Mouse (Mus musculus): Measurements from ENCODE around the gene Gng13. TPM values are rescaled to one million over a fixed set of nuclear protein-coding genes. Genes with fewer than 3 reads are reported as not detected.

Gene Gng13
- polyA plus RNA-seq, 1 experiment from 2014 or later = 0.95 TPM

DNA sequence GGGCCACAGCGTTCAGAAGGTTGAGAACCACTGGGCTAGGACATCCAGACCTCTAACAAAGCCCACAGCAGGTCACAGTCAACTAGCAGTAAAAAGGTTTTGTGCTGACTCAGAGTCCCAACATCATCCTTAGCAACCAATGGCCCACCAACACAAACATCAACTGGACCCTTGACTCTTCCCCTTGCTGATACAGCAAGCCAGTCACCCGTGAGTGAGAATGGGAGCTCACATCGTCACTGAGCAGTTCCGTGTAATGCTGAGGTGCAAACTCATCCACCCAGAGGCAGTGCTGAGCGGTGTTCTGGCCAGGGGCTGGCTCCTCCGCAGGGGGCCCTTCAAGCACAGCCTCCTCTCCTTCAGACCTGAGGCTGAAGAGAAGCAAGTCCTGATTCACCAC is 8.3 kb downstream of the Gng13 start:
- Histone ChIP-seq H3K9me3 (ENCODE audit: control insufficient read depth) (no peaks in the 10 kb centered on the region), H3K4me3 (ENCODE audit: low read depth, low read length) (no peak overlapping the region), H3K4me1 (replicated peaks; ENCODE audit: control insufficient read depth, insufficient read depth, low read length) (peaks cover 4% of the 10 kb centered on the region; the same call in 1 of the 2 replicates), H3K4me2 (replicated peaks; ENCODE audit: low read depth) (no peak overlapping the region), H3K9ac (ENCODE audit: low read depth, low read length) (no peak overlapping the region), H3K27ac (ENCODE audit: low read depth, low read length) (no peak overlapping the region), H3K36me3 (ENCODE audit: control insufficient read depth, insufficient read depth) (peaks cover 24% of the 10 kb centered on the region; the same call in 1 of the 2 replicates), H3K27me3 (replicated peaks; ENCODE audit: control insufficient read depth, insufficient read depth, low read length) (no peaks in the 10 kb centered on the region)
- no peak for TF ChIP-seq CTCF (IDR thresholded peaks at IDR 0.05; ENCODE audit: low read depth)
- no peak for ATAC-seq
- 86% methylated on average over 6 of the region's 6 CpGs for WGBS

DNA sequence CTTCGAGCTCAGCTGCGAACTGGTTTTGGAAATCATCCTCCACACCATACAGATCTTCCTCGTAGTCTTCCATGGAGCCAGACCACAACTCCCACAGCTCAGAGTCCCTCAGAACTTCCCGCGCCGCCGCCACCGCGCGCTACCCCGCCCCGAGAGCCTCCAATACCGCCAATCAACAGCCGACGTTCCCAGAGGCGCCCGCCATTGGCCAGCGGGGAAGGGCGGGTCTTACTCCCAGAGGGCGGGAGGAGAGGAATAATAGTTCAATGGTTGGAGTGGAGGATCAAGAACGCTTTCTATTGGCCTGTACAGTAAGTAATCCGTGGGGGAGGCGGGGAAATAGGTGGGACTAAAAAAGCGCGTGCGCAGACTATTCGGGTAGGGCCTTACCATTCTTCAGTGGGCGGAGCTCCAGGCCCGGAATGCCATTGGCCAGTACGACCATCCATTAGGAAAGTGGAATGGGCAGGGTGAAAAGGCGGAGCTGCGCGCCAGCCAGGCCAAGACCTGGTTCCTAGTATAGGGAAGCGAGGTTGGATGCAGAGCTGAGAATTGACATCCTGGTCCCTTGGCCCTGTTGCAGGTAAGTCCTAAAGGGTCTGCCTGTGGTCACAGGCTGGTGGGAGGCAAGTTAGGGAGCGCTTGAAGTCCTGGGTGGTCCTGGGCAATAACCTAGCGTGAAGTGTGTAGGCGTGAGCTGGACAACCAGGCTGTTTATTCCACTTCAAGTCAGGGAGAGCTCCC is 10.5 kb downstream of the Gng13 start, which contains the start of the genes Chtf18 and Rpusd1:
Gene Chtf18, minus strand, starts transcription at position 155 of the 744 bp plus-strand sequence.
Gene Rpusd1, plus strand, starts transcription at position 406 of the 744 bp plus-strand sequence.
- peak within 1 kb of the TSS; percentile 72 for H3K9ac ChIP-seq (ENCODE audit: low read depth, low read length)
- TF ChIP-seq CTCF (IDR thresholded peaks at IDR 0.05; ENCODE audit: low read depth) = no peak
- no peak within 1 kb of the TSS for H3K27ac ChIP-seq (ENCODE audit: low read depth, low read length)
- peaks cover 8% of the 10 kb centered on the region; the same call in 1 of the 2 replicates for H3K36me3 ChIP-seq (ENCODE audit: control insufficient read depth, insufficient read depth)
- no peaks in the 10 kb centered on the region for H3K9me3 ChIP-seq (ENCODE audit: control insufficient read depth)
- no peaks in the 10 kb centered on the region for H3K27me3 ChIP-seq (replicated peaks; ENCODE audit: control insufficient read depth, insufficient read depth, low read length)
- WGBS = under 1% methylated on average over 37 of the region's 37 CpGs
- peak within 1 kb of the TSS; percentile 59 for H3K4me3 ChIP-seq (ENCODE audit: low read depth, low read length)
- peak within 1 kb of the TSS; percentile 93 for H3K4me2 ChIP-seq (replicated peaks; ENCODE audit: low read depth)
- peaks cover 4% of the 10 kb centered on the region; the same call in 1 of the 2 replicates for H3K4me1 ChIP-seq (replicated peaks; ENCODE audit: control insufficient read depth, insufficient read depth, low read length)
- peak; percentile 98 for ATAC-seq

DNA sequence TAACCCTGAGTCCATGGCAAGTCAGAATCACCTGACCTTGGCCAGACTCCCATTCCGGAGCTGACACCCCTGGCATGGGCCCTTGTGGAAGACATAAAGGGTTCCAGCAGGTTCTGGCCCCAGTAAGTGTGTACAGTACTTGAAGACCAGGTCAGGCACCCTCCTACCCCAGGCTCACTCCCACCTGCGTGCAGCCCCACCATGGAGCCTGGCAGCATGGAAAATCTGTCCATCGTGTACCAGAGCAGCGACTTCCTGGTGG is 11.0 kb downstream of the Gng13 start:
- ATAC-seq = no peak
- peaks cover 4% of the 10 kb centered on the region; the same call in 1 of the 2 replicates for H3K4me1 ChIP-seq (replicated peaks; ENCODE audit: control insufficient read depth, insufficient read depth, low read length)
- TF ChIP-seq CTCF (IDR thresholded peaks at IDR 0.05; ENCODE audit: low read depth) = no peak
- H3K9me3 ChIP-seq (ENCODE audit: control insufficient read depth) = no peaks in the 10 kb centered on the region
- peaks cover 3% of the 10 kb centered on the region; the same call in 1 of the 2 replicates for H3K36me3 ChIP-seq (ENCODE audit: control insufficient read depth, insufficient read depth)
- H3K9ac ChIP-seq (ENCODE audit: low read depth, low read length) = peak overlapping the region; percentile 72
- H3K27ac ChIP-seq (ENCODE audit: low read depth, low read length) = no peak overlapping the region
- 12% methylated on average over 4 of the region's 4 CpGs for WGBS
- no peaks in the 10 kb centered on the region for H3K27me3 ChIP-seq (replicated peaks; ENCODE audit: control insufficient read depth, insufficient read depth, low read length)
- peak overlapping the region; percentile 59 for H3K4me3 ChIP-seq (ENCODE audit: low read depth, low read length)
- peak overlapping the region; percentile 89 for H3K4me2 ChIP-seq (replicated peaks; ENCODE audit: low read depth)

DNA sequence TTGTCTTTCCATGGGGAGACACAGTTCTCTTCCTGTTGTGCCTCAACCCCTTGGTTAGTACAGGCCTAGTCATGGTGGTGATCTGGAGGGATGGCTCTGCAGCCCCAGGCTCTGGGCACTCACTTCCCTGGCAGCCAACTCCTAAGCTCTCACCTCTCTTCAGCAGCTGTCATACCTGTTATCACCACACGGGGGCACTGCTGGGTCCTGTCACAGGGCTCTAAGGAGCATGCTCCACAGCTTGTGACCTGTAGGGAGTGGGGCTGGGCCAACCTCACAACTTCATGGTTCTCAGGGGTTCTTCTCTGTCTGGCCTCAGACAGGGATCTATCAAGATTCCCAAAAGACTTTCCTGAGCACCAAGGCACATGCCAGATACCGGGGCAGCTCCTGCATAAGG is 15.1 kb downstream of the Gng13 start:
- H3K4me2 ChIP-seq (replicated peaks; ENCODE audit: low read depth) = no peak overlapping the region
- H3K9me3 ChIP-seq (ENCODE audit: control insufficient read depth) = no peaks in the 10 kb centered on the region
- H3K27ac ChIP-seq (ENCODE audit: low read depth, low read length) = no peak overlapping the region
- TF ChIP-seq CTCF (IDR thresholded peaks at IDR 0.05; ENCODE audit: low read depth) = peak; percentile 97
- no peaks in the 10 kb centered on the region for H3K27me3 ChIP-seq (replicated peaks; ENCODE audit: control insufficient read depth, insufficient read depth, low read length)
- no peaks in the 10 kb centered on the region; the same call in 1 of the 2 replicates for H3K36me3 ChIP-seq (ENCODE audit: control insufficient read depth, insufficient read depth)
- H3K4me3 ChIP-seq (ENCODE audit: low read depth, low read length) = no peak overlapping the region
- WGBS = 11% methylated on average over 2 of the region's 2 CpGs
- H3K4me1 ChIP-seq (replicated peaks; ENCODE audit: control insufficient read depth, insufficient read depth, low read length) = 0 out of 2 replicates have a peak, but pooled peaks cover 4% of the 10 kb centered on the region
- ATAC-seq = no peak
- H3K9ac ChIP-seq (ENCODE audit: low read depth, low read length) = no peak overlapping the region

DNA sequence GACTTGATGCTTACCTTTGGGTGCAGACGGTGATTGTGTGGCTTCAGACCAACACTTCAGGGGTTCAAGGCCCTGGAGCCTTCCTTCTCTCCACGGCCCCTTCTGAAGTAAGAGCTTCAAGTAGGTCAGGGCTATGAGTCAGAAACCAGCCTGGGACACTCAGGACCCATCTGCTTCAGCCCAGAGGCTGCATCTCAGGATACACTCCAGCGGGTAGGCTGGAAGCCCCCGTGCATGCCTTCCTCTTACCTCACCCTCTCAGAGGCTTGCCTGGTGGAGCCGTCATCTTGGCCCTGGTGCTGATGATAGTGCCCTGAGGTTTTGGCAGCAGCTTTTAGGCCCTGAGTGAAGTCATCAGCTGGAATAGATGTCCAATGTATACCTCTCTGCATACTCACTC is 18.3 kb downstream of the Gng13 start:
- Histone ChIP-seq H3K36me3 (ENCODE audit: control insufficient read depth, insufficient read depth) (no peaks in the 10 kb centered on the region; the same call in 1 of the 2 replicates), H3K27ac (ENCODE audit: low read depth, low read length) (no peak overlapping the region), H3K27me3 (replicated peaks; ENCODE audit: control insufficient read depth, insufficient read depth, low read length) (no peaks in the 10 kb centered on the region), H3K4me2 (replicated peaks; ENCODE audit: low read depth) (no peak overlapping the region), H3K4me3 (ENCODE audit: low read depth, low read length) (no peak overlapping the region), H3K4me1 (replicated peaks; ENCODE audit: control insufficient read depth, insufficient read depth, low read length) (no peaks in the 10 kb centered on the region), H3K9ac (ENCODE audit: low read depth, low read length) (no peak overlapping the region), H3K9me3 (ENCODE audit: control insufficient read depth) (no peaks in the 10 kb centered on the region)
- no peak for TF ChIP-seq CTCF (IDR thresholded peaks at IDR 0.05; ENCODE audit: low read depth)
- WGBS = 85% methylated on average over 5 of the region's 5 CpGs
- ATAC-seq = no peak

DNA sequence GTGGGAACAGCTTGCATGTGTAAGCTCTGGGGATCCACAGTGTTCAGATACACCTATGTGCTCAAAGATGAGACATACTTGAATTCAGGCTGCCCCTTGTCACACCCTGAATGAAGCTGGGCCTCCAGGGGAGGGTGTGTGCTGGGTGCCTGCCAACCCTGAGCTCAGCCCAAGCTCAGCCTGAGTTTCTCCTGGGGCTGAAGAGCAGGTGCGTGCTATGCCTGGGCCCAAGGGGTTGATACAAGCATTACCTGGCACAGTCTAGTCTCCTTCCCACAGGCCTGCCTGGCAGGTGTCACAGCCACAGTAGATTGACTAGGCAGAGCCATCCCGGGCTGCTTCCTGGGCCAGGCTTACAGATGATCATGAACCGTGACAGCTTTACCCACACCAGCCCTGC is 18.8 kb downstream of the Gng13 start, which contains the start of gene Mslnl:
Gene Mslnl, plus strand, starts transcription at position 298 of the 400 bp plus-strand sequence.
- H3K36me3 ChIP-seq (ENCODE audit: control insufficient read depth, insufficient read depth) = no peaks in the 10 kb centered on the region; the same call in 1 of the 2 replicates

More for the DNA sequence above, 18.8 kb downstream of the Gng13 start, which contains the start of gene Mslnl:
- WGBS = 75% methylated on average over 3 of the region's 3 CpGs
- Histone ChIP-seq H3K4me3 (ENCODE audit: low read depth, low read length) (no peak within 1 kb of the TSS), H3K4me1 (replicated peaks; ENCODE audit: control insufficient read depth, insufficient read depth, low read length) (no peaks in the 10 kb centered on the region), H3K27ac (ENCODE audit: low read depth, low read length) (no peak within 1 kb of the TSS), H3K9ac (ENCODE audit: low read depth, low read length) (no peak within 1 kb of the TSS; the same call in 1 of the 2 replicates), H3K27me3 (replicated peaks; ENCODE audit: control insufficient read depth, insufficient read depth, low read length) (no peaks in the 10 kb centered on the region), H3K4me2 (replicated peaks; ENCODE audit: low read depth) (no peak within 1 kb of the TSS), H3K9me3 (ENCODE audit: control insufficient read depth) (no peaks in the 10 kb centered on the region)
- ATAC-seq = no peak
- TF ChIP-seq CTCF (IDR thresholded peaks at IDR 0.05; ENCODE audit: low read depth) = no peak
